Mouse (Mus musculus): ENCODE data around the gene Zscan20.
"Not testable (repeated sequence)": the region's sequence is repeated elsewhere in the genome, so short reads cannot be mapped to it uniquely, and the experiment has no call there.

Zscan20 gene

DNA sequence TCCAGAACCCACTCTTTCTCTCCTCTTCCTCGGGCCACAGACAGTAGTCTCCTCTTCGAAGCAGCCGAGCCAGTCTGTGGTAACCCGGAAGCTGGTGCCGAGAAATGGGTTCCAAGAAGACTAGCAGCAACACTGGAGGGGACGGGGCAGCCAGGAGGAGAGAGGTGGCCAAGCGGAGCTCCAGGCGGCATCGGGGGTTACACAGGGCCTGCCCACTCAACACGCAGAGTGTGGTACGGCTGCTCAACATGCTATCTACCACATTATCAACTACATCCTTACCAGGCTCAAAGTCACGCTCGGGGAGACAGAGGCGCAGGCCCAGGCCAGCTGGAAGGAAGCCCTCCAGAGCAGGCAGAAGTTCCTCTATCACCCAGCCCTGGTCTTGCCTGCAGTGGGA, 5.9 kb upstream of the Zscan20 start:
- peak; percentile 42 to 46 for DNase-seq (ENCODE audit: low spot score in 2 of 2)

DNA sequence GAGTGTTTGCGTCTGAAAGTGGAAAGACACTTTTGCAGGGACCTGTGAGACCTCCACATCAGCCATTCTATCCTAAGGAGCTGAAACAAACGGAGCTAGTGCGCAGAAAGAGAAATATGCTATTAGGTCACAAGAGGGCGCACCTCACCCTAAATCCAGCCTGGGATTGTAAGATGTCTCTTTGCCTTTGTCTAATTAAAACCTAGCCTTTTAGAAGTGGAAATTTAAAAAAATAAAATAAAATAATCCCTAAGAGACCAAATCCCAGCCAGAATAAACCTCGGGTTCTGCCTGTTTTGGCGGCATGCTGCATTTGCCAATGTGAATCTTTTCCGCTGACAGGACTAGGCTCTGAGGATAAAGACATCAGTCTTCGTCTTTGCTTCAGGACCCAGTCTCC, 3.4 kb upstream of the Zscan20 start:
- peak in 1 of 2 experiments; percentile 36 for DNase-seq (ENCODE audit: low spot score in 2 of 2)

DNA sequence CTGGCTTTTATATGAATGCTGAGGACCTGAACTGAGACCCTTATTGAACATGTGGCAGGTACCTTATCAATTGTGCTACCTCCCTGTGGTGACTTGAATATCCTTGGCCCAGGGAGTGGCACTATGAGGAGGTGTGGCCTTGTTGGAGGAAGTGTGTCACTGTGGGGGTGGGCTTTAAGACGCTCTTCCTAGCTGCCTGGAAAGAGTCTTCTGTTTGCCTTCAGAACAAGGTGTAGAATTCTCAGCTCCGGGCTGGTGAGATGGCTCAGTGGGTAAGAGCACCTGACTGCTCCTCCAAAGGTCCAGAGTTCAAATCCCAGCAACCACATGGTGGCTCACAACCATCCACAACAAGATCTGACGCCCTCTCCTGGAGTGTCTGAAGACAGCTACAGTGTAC, 1.8 kb upstream of the Zscan20 start:
- not testable (repeated sequence) for DNase-seq (ENCODE audit: low spot score in 2 of 2)

DNA sequence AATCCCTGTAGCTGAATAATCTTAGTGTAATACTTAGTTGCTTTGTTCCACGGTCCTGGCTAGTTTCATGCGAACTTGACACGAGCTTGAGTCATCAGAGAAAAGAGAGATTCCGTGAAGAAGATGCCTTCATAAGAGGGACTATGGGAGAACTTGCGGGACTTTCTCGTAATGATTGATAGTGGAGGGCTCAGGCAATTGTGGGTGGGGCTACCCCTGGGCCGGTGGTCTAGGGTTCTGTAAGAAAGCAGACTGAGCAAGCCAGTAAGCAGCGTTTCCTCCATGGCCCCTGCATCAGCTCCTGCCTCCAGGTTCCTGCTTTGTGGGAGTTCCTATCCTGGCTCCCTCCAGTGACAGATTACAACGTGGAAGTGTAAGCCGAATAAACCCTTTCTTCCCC, 808 bp upstream of the Zscan20 start:
- DNase-seq (ENCODE audit: low spot score in 2 of 2) = no peak

DNA sequence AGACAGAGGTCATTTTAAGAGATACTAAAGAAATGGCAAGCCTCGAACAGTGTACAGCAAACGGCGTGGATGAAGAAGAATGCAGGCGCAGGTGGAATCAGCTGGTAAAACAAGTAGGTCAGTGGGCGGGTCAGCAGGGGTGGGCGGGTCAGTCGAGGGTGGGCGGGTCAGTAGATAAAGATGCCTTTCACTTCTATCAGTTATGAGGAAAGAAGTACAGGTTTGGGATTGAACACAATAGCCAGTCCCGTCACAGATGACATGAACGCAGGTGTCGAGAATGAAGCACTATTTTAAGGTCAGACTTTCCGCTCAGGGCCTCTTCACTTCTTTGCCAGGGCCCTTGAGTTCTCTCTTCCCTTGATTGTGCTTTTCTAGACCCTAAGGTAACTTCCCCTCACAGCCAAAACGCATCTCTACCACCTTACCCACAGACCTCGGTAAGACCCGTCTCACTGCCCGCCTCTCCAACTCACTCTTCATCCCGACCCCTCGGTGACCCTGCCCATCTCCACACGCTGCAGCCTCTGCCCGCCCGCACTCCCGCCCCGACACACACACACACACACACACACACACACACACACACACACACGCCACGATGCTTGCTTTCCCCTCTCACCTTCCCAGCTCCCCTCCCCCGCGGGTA, 498 bp downstream of the Zscan20 start:
- DNase-seq (ENCODE audit: low spot score in 2 of 2) = peak in 1 of 2 experiments; percentile 17

DNA sequence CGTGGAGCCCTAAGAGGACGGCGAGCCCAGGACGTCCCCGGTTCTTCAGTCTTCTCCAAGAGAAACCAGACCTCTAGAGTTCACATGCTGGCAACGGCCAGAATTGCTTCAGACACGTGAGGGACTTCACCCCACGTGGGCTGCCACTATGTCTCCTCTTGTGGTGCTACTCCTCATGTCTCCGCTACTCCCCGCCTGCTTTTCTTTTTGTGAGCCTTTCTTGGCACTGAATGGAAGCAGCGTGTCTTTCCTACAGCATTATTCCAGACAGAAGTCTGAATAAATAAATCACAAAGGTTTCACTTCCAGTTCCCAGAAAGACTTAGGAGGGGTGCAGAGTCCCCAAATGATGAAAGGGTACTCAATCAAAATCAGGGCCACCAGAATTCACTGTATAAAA, 2.2 kb downstream of the Zscan20 start:
- no peak for DNase-seq (ENCODE audit: low spot score in 2 of 2)

DNA sequence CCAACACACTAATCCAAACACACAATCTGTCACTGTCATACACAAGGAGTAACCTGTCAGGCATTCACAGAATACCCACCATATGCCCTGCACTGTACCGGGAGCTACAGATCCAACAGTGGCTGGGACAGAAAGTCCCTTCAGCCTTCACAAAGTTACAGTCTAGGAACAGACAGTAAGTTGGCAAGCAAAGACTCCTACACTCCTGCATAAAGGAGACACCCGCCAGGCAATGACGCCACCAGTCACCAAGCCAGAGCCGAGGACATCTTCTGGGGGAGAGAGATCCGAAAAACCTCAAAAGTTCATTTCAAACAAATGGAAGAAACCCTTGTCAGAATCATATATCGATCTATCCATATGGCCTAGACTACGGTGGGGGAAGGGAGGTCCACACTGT, 3.3 kb downstream of the Zscan20 start:
- DNase-seq (ENCODE audit: low spot score in 2 of 2) = no peak

DNA sequence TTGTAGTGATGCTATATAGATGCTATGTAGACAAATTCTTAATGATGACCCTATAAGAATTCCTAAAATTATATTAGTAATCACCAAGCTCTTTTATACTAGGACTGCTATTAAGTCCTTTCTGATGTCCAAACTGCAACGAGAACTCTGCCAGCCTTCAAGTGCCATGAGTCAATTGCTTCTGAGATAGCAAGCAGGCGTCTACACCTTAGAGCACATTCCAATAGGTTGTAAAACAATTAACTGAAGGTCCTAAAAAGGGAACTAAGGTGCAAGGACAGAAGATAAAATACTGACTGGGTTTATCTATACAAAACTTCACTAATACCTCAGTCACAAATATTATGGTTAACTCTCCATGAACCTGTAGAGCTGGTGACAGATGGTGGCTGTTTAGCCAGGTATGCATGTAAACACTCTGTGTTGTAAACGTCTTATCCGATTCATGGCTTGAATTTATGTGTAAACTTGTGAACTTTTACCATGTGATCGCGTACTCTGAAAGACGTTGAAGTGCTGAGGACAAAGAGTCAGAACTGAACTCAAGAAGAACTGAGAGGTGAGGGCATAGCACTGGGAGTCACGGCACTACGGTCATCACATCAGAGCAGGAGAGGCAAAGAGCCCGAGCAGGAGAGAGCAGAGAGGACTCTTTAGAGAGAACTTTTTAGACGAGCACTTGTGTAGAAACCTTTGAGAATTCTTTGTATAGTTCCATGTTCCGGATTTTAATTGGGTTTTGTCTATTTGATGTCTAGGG, 11.9 kb downstream of the Zscan20 start:
- no peak for DNase-seq (ENCODE audit: low spot score in 2 of 2)

DNA sequence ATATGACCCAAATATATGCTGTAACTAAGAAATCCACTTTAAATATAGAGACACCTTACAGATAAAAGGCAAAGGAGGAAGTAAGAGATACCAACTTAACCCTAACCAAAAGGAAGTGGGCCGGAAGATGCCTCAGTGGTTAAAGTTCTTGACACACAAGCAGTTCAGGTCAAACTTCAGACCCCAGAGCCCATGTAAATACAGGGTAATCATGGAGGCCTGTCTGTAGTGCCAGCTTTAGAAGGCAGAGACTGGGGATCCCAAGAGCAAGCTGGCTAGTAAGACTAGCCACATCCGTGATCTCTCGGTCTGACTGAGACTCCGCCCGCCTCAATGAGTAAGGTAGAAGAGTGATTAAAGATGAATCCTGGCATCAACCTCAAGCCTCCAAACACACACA, 15.8 kb downstream of the Zscan20 start:
- peak; percentile 75 to 77 for DNase-seq (ENCODE audit: low spot score in 2 of 2)

DNA sequence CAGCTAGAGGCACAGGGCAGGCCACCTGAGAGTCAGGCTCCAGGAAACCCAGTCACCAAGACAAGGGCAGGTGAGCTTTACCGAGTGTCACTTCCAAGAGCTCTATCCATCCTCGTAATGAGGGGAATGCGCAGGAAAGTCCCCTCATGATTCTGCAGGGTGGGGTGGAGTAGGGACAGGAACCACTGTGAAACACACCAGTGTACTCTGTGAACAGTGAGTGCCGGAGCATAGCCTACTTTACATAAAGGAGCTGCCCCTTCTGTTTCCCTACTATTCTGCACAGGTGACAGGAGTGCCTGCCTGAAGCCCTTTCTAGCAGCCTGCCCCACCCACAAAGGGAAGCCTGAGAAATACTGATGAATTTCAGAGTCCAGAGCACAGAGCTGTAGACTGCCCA, 16.6 kb downstream of the Zscan20 start:
- DNase-seq (ENCODE audit: low spot score in 2 of 2) = peak; percentile 75 to 77

DNA sequence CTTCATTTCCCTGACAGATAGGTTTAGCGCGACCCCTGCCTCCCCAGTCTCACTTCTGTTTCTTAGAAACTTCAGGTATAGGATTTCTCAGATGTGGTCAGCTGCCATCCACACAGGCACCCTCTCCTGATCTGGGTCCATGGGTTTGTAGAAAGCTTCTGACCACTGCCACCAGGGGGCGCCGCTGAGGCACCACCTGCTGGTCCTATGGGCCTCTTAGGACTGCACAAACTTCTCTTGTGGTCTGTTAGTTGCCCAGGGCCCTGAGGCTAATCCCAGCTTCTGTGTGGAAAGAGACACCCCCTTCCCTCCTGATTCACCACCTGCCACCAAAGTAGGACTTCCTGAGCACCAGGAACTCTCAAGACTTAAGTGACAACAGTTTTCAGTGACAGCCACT, 30.7 kb downstream of the Zscan20 start:
- DNase-seq (ENCODE audit: low spot score in 2 of 2) = peak; percentile 44 to 55

DNA sequence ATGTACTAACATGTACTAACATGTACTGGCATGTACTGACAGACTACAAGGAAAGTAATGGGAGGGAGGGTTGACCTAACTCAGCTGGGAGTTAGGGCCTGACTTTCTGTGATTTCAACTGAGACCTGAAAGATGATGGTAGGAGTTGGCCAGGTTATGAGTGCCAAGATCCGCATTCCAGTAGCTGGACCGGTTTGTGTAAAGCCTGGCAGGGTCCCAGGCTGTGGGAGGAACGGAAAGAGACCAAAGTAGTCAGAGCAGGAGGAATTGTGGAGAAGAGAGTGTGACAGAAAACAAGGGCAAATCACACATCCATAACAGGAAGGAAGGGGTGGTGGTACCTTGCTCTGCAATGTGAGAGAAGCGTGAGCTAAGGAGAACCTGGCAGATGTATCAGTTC, 34.1 kb downstream of the Zscan20 start:
- DNase-seq (ENCODE audit: low spot score in 2 of 2) = no peak

DNA sequence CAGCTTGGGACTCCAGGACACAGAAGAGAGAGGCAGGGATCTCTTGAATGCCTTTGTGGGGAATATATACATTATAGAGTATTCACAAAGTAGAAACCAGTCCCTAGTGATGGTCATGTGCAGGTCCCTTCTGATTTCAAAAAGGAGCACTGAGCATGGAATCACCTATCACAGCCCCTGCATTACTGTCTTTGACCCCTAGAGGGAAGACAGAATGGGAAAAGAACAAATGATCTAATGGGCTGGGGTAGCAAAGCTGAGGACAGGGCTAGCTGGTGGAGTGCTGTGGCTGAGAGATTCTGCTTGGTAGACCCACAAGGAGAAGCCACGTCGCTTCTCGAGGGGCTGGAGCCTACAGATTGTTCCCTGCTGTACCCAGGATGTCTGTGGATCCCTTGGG, 49.6 kb downstream of the Zscan20 start:
- no peak for DNase-seq (ENCODE audit: low spot score in 2 of 2)

DNA sequence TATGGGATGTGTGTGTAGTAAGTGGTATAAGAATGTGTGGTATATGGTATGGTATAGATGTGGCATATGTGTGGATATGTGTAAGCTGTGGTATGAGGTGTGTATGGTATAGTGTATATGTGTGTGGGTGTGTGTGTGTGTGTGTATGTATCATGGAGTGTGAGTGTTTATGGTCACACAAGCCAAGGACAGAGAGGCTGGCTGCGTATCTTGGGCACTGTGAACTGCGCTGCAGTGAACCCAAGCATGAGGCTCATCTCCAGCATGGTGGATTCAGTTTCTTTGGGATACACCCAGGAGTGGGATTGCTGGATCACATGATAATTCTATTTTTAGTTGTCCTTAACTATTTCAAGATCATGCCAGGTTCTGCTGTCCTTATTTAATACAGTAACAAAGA, 55.7 kb downstream of the Zscan20 start:
- DNase-seq (ENCODE audit: low spot score in 2 of 2) = no peak

DNA sequence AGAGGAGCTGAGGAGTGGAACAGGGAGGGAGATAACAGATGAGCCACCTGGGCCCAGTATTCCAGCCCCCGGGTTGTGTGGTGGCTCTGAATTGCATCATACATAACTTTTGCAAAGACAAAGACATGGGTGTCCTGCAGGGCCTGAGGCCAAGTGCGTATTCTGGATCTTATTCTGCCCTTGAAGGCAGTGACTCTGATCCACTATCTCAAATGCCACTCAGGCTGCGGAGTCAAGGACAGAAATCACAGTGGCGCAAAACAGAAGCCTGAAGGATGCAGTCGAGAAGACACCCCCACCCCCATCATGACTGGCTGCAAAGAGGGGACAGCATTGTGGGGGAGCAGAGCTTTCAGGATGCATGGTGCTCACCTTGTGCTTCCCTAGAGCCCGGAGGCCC, 59.1 kb downstream of the Zscan20 start:
- no peak for DNase-seq (ENCODE audit: low spot score in 2 of 2)

DNA sequence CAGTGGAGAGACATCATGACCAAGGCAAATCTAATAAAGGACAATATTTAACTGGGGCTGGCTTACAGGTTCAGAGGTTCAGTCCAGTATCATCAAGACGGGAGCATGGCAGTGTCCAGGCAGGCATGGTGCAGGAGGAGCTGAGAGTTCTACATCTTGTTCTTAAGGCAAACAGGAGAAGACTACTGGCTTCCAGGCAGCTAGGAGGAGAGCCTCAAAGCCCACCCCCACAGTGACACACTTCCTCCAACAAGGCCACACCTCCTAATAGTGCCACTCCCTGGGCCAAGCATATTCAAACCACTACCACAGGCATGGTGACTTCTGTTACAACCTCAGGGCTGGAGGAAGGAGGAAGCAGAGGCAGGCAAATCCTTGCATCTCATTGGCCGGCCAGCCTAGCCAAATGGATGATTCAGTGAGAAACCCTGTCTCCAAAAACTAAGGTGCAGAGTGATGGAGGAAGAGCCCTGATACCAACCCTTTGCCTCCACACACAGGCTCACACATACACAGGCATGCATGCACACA, 65.9 kb downstream of the Zscan20 start:
- not testable (repeated sequence) for DNase-seq (ENCODE audit: low spot score in 2 of 2)

DNA sequence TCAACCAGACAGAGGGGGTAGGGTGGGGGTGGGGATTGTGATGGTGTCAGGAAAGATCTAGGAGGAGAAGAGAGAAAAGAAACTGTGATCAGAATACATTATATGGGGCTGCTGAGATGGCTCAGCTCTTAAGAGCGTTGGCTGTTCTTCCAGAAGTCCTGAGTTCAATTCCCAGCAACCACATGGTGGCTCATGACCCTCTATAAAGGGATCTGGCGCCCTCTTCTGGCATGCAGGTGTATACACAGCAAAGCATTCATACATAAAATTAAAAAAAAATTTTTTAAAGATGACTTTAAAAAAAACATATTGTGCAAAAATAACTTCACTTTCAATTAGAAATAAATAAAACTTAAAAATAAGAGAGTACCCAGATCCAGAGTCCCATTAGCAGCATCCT, 66.5 kb downstream of the Zscan20 start:
- DNase-seq (ENCODE audit: low spot score in 2 of 2) = no peak

Data from spleen, postnatal 36 days (tissue).